Mouse (Mus musculus) adrenal gland, adult 2 months (tissue): ENCODE results near the gene Tmub2. TPM values are rescaled to one million over a fixed set of nuclear protein-coding genes. Genes with fewer than 3 reads are reported as not detected.
A peak's percentile ranks its signal among the peaks of the same experiment; 100 is the strongest.

ENCODE experiments used
- DNase-seq: peaks from one replicate; pipeline ENCODE4 v3.0.0; 2021
- polyA plus RNA-seq: library from polyadenylated mRNA; depleted of rRNA; stranded (reverse); fragments of >200 nt; gene quantifications from 2 replicates; pipeline ENCODE4 v1.2.3, GENCODE M21; 2012; rRNA removed
- total RNA-seq, 2 experiments: library from RNA; stranded (reverse); gene quantifications; 2 replicates each; pipeline ENCODE4 v1.2.3; 2021

The Tmub2 gene
- total and polyA plus RNA-seq, 3 experiments, result 57.2 to 59.4 (median 58.9) TPM

- DNase-seq, result no peak
These were observed 42.5 kb downstream of the Tmub2 start for GRCm38 (mm10) chr11:102327250-102327649.

DNA sequence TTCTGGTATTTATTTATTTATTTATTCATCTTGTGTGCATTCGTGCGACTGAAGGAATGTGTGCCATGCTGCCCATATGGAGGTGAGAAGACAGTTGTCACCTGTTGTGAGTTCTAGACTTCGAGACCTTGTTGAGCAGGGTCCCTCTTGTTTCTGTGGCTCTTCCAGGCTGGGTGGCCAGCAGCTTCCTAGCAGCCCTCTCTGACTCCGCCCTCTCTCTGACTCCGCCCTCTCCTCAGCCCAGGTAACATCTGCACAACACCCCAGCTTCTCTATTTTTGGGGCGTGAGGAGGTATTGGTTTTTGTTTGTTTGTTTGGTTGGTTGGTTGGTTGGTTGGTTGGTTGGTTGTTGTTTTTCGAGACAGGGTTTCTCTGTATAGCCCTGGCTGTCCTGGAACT, 43.1 kb downstream of the Tmub2 start:
- DNase-seq, result no peak

DNA sequence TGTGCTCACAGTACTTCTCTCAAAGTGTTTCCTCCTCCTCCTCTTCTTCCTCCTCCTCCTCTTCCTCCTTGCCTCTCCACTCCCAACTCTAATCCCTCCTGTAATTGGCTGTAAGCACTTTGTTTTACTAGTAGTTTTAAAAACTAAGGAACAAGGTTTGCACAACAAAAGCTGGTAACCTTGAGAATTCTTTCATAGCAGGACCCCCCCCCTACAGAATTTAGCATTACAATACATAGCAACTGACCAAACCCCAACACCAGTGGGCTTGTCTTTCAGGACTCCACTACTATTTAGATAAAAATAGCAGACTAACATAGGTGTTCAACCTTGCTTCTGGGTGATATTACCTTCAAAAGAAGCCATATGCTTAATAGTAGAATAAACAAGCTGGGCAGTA, 44.8 kb downstream of the Tmub2 start:
- DNase-seq, result no peak

DNA sequence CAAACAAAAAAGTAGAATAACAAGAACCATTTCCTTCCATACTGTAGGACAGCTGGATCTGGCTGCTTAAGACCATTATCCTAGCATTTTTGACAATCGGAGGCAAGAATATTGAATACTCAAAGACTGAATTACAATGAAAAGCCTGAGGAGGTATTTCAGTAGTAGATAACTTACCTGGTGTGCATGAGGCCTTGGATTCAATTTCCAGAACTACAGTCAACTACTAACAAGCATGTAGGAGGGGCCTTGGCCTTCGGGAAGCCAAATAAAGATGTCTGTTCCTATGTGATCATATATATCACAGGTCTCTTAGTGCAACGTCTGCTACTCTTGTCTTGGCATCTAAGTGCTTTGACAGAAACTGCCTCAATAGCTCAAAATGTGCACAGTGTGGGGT, 45.3 kb downstream of the Tmub2 start:
- DNase-seq, result no peak

DNA sequence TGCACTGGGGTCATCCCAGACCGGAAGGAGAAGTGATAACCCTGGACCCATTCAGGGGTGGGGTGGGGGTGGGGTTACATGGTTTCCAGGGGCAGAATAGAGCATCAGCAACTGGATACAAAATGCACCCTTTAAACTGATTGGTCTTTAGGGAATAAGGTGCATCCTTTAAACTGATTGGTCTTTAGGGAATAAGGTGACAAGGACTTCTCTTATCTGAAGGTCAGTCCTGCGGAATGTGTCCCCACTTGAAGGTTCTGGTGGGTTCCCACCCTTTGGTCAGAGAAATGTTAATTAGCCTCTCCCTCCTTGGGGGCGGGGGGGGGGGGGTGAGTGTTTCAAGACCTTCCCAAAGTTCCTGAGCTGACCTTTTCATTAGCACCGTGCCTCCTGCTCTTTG, 47.1 kb downstream of the Tmub2 start:
- no peak for DNase-seq

DNA sequence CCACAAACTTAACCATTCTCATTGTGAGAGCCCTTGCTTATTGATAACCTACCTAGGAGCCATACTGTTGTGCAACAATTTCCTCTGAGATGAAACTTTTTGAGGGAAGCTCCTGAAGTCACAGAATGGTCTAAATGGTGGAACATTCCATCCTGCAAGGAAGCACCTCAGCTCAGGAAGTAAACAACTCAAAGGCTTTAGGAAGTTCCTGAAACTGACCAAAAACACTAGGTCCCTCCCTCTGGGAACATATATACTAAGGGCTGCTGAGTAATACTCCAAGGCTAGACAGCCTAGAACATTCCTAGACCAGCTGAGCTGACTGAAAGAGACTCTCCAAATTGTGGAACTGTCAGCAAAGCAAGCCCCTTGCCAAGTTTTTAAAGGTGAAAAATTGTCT, 48.3 kb downstream of the Tmub2 start:
- no peak for DNase-seq

DNA sequence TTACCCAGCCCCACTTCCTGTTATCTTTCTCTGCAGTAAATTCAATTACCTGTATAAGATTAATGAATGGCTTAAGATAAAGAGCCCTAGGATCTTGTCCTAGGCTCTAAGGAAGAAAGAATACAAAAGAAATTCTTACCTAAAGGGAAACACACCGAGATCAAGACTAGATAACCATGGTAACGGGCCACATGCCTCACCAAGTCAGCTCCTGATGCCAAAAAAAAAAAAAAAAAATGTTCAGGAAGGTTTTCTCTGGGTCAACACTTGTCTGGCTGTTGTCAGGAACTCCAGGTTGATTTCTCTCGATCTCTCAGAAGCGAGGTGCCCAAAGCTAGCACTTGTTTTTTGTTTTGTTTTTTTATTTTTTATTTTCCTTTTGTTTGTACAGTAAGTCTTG, 49.3 kb downstream of the Tmub2 start:
- no peak for DNase-seq

GRCm38 (mm10) chr11:102334973-102335700, 50.4 kb downstream of the Tmub2 start:
- DNase-seq, result peak; percentile 64

DNA sequence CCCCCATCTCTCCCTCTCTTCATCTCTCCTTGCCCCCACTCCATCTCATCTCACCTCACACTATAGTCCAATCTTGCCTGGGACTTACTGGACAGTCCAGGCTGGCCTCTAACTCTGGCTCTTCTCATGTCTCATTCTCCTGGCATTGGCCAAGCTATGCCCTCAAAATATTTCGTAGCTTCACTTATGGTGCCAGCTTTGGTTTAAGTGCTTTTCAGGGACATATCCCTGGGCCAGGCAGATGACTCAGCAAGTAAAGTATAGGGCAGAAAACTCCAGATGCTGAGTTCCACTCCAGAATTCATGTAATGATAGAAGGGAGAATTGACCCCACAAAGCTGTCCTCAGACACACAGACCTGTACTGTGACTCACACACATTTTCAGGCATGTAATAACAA, 51.5 kb downstream of the Tmub2 start:
- DNase-seq, result peak; percentile 60

GRCm38 (mm10) chr11:102337921-102338320, 53.2 kb downstream of the Tmub2 start:
- no peak for DNase-seq

DNA sequence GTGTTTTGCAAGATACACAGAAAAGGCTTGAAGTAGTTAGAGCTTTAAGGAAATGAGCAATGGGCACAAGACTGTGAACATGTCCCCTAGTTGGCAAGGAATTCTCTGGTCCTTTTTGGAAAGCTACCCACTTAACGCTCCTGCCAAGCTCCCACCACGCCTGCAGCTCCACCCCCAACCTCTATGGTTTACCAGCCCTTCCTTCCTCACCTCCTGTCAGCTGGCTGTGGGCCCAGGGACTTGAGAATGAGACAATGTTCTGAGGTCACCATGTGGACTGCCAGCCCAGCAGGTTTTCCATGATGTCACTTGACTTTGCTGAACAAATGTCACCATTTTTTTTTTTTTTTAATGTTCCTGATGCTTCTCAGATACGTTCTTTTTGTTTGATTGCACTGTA, 53.8 kb downstream of the Tmub2 start:
- DNase-seq, result peak; percentile 91

Other genes with a start within 250 kb of the Tmub2 start
- gene Cd300lg, start 243.4 kb upstream of the Tmub2 start, total RNA-seq, result 10 to 100 TPM; 28.1 to 58.7 TPM
- 44.3 and 60.6 TPM in 2 replicates for gene Cd300lg, start 243.4 kb upstream of the Tmub2 start, polyA plus RNA-seq
- gene Mpp2, start 196.4 kb upstream of the Tmub2 start, total RNA-seq, result 10 to 100 TPM in 1 of 2 experiments, 1 to 10 TPM in 1; 9.8 to 12.3 TPM
- gene Mpp2, start 196.4 kb upstream of the Tmub2 start, polyA plus RNA-seq, result 14.4 and 17.5 TPM in 2 replicates
- not detected for gene Ppy, start 183.6 kb upstream of the Tmub2 start, total RNA-seq
- gene Ppy, start 183.6 kb upstream of the Tmub2 start, polyA plus RNA-seq, result not detected in 2 replicates
- not detected for gene Pyy, start 177.1 kb upstream of the Tmub2 start, total RNA-seq
- not detected in 2 replicates for gene Pyy, start 177.1 kb upstream of the Tmub2 start, polyA plus RNA-seq
- gene Nags, start 139.4 kb upstream of the Tmub2 start, total RNA-seq, result 1 to 10 TPM in 1 of 2 experiments, under 1 TPM in 1; 0.29 to 1.8 TPM
- gene Nags, start 139.4 kb upstream of the Tmub2 start, polyA plus RNA-seq, result 0.34 and 1.1 TPM in 2 replicates
- gene Tmem101, start 128.5 kb upstream of the Tmub2 start, total RNA-seq, result 10 to 100 TPM in 1 of 2 experiments, 1 to 10 TPM in 1; 7.9 to 16.5 TPM
- gene Tmem101, start 128.5 kb upstream of the Tmub2 start, polyA plus RNA-seq, result 23.9 and 26.8 TPM in 2 replicates
- 100 to 1,000 TPM in 1 of 2 experiments, 10 to 100 TPM in 1; 82.6 to 108 TPM for gene Lsm12, start 99.6 kb upstream of the Tmub2 start, total RNA-seq
- gene Lsm12, start 99.6 kb upstream of the Tmub2 start, polyA plus RNA-seq, result 35.8 and 40.1 TPM in 2 replicates
- 100 to 1,000 TPM; 140 to 149 TPM for gene G6pc3, start 95.3 kb upstream of the Tmub2 start, total RNA-seq
- 254 and 297 TPM in 2 replicates for gene G6pc3, start 95.3 kb upstream of the Tmub2 start, polyA plus RNA-seq
- gene Hdac5, start 54.8 kb upstream of the Tmub2 start, total RNA-seq, result 100 to 1,000 TPM in 1 of 2 experiments, 10 to 100 TPM in 1; 67.8 to 127 TPM
- 99.3 and 131 TPM in 2 replicates for gene Hdac5, start 54.8 kb upstream of the Tmub2 start, polyA plus RNA-seq
- gene BC030867, start 36.0 kb upstream of the Tmub2 start, total RNA-seq, result under 1 TPM; 0.35 to 0.93 TPM
- gene BC030867, start 36.0 kb upstream of the Tmub2 start, polyA plus RNA-seq, result 1.2 and 1.6 TPM in 2 replicates
- under 1 TPM; 0.12 to 0.45 TPM for gene Asb16, start 16.2 kb upstream of the Tmub2 start, total RNA-seq
- gene Asb16, start 16.2 kb upstream of the Tmub2 start, polyA plus RNA-seq, result 0.75 and 0.95 TPM in 2 replicates
- gene Atxn7l3, start 11.7 kb downstream of the Tmub2 start, total RNA-seq, result 10 to 100 TPM; 44.2 to 45.1 TPM
- gene Atxn7l3, start 11.7 kb downstream of the Tmub2 start, polyA plus RNA-seq, result 43.2 and 46.5 TPM in 2 replicates
- 100 to 1,000 TPM in 1 of 2 experiments, 10 to 100 TPM in 1; 95.9 to 110 TPM for gene Ubtf, start 34.8 kb downstream of the Tmub2 start, total RNA-seq
- gene Ubtf, start 34.8 kb downstream of the Tmub2 start, polyA plus RNA-seq, result 24.2 and 25.4 TPM in 2 replicates
- gene Slc4a1, start 81.3 kb downstream of the Tmub2 start, total RNA-seq, result under 1 TPM; 0.35 to 0.49 TPM
- gene Slc4a1, start 81.3 kb downstream of the Tmub2 start, polyA plus RNA-seq, result 0.02 TPM in 1 of 2 replicates, not detected in the other
- gene Rundc3a, start 108.5 kb downstream of the Tmub2 start, total RNA-seq, result 10 to 100 TPM; 36.8 to 51.7 TPM
- 46.3 and 77.5 TPM in 2 replicates for gene Rundc3a, start 108.5 kb downstream of the Tmub2 start, polyA plus RNA-seq
- 100 to 1,000 TPM; 504 to 683 TPM for gene Slc25a39, start 123.0 kb downstream of the Tmub2 start, total RNA-seq
- 1,025 and 1,107 TPM in 2 replicates for gene Slc25a39, start 123.0 kb downstream of the Tmub2 start, polyA plus RNA-seq
- 100 to 1,000 TPM; 165 to 211 TPM for gene Grn, start 145.4 kb downstream of the Tmub2 start, total RNA-seq
- gene Grn, start 145.4 kb downstream of the Tmub2 start, polyA plus RNA-seq, result 251 and 310 TPM in 2 replicates
- gene Fam171a2, start 162.8 kb downstream of the Tmub2 start, total RNA-seq, result 1 to 10 TPM; 2.8 to 8.3 TPM
- gene Fam171a2, start 162.8 kb downstream of the Tmub2 start, polyA plus RNA-seq, result 18.1 and 22.9 TPM in 2 replicates
- gene Itga2b, start 185.2 kb downstream of the Tmub2 start, total RNA-seq, result 1 to 10 TPM; 2.5 to 4.1 TPM
- 6.6 TPM in 2 replicates for gene Itga2b, start 185.2 kb downstream of the Tmub2 start, polyA plus RNA-seq